Mouse (Mus musculus) myocyte (in vitro differentiated cells): Measurements from ENCODE around the gene Olfr1387.
"Not testable (repeated sequence)": the region's sequence is repeated elsewhere in the genome, so short reads cannot be mapped to it uniquely, and the experiment has no call there.

Experiments used
- MAX ChIP-seq: IDR thresholded peaks from one replicate; pipeline ENCODE4 v1.6.1; 2011; ENCODE audit warnings: low read depth, mild to moderate bottlenecking, control low read depth
- MYOD1 ChIP-seq, 3 experiments: IDR thresholded peaks; one replicate each; pipeline ENCODE4 v1.6.1; 2011; ENCODE audit warnings: control low read depth in 2 of 3, low read depth in 2 of 3, mild to moderate bottlenecking in 2 of 3, moderate library complexity in 1 of 3; ENCODE audit not compliant: insufficient read length in 2 of 3, control insufficient read depth in 1 of 3
- MYOG ChIP-seq, 3 experiments: IDR thresholded peaks; one replicate each; pipeline ENCODE4 v1.6.1; 2011; ENCODE audit warnings: control low read depth in 2 of 3, low read depth in 2 of 3, mild to moderate bottlenecking in 2 of 3; ENCODE audit not compliant: insufficient read length in 2 of 3, control insufficient read depth in 1 of 3, insufficient read depth in 1 of 3
- POLR2A ChIP-seq: IDR thresholded peaks from one replicate; pipeline ENCODE4 v1.6.1; 2011; ENCODE audit warnings: low read depth, mild to moderate bottlenecking, control low read depth, moderate library complexity; ENCODE audit not compliant: insufficient read length
- TCF3 ChIP-seq: IDR thresholded peaks from one replicate; pipeline ENCODE4 v1.6.1; 2011; ENCODE audit warnings: low read depth, control low read depth; ENCODE audit not compliant: insufficient read length

GRCm38 (mm10) chr11:49488770-49489169 is 33.6 kb downstream of the Olfr1387 start, which contains the start of gene Olfr1385:
- not testable (repeated sequence) for TF ChIP-seq POLR2A; MYOD1 (IDR thresholded peaks at IDR 0.05; ENCODE audit: control insufficient read depth in 1 of 3, insufficient read length in 2 of 3, low read depth in 2 of 3); TCF3; MAX; MYOG (IDR thresholded peaks at IDR 0.05; ENCODE audit: control insufficient read depth in 1 of 3, insufficient read depth in 1 of 3, insufficient read length in 2 of 3, low read depth in 2 of 3)
